Mouse (Mus musculus) gastrocnemius, adult 18-20 months (tissue): ENCODE results near the gene Cib2. TPM values are rescaled to one million over a fixed set of nuclear protein-coding genes. Genes with fewer than 3 reads are reported as not detected.
"Not testable (repeated sequence)": the region's sequence is repeated elsewhere in the genome, so short reads cannot be mapped to it uniquely, and the experiment has no call there.

ENCODE experiments used
- DNase-seq: peaks from one replicate; pipeline ENCODE4 v3.0.0; 2021; ENCODE audit warnings: low spot score
- long read RNA-seq, 2 experiments: library from polyadenylated mRNA; stranded (forward); transcript quantifications; one replicate each; pipeline ENCODE4 v2.0.0; 2021
- total RNA-seq, 2 experiments: library from RNA; stranded (reverse); gene quantifications; 2 replicates each; pipeline ENCODE4 v1.2.3; 2021

Gene Cib2
- total RNA-seq, result 100 to 1,000 TPM; 111 to 121 TPM
- long read RNA-seq, experiment 1, transcript Cib2-201 (6 exons, 1,433 nt), result major isoform, 304 of 344 reads
- long read RNA-seq, experiment 1, partial matches to known transcripts, result 8 of 344 reads
- long read RNA-seq, experiment 1, other reads (novel, unspliced or antisense), result 32 of 344 reads
- long read RNA-seq, experiment 2, transcript Cib2-201 (6 exons, 1,433 nt), result major isoform, 197 of 223 reads
- long read RNA-seq, experiment 2, partial matches to known transcripts, result 10 of 223 reads
- long read RNA-seq, experiment 2, other reads (novel, unspliced or antisense), result 16 of 223 reads

DNA sequence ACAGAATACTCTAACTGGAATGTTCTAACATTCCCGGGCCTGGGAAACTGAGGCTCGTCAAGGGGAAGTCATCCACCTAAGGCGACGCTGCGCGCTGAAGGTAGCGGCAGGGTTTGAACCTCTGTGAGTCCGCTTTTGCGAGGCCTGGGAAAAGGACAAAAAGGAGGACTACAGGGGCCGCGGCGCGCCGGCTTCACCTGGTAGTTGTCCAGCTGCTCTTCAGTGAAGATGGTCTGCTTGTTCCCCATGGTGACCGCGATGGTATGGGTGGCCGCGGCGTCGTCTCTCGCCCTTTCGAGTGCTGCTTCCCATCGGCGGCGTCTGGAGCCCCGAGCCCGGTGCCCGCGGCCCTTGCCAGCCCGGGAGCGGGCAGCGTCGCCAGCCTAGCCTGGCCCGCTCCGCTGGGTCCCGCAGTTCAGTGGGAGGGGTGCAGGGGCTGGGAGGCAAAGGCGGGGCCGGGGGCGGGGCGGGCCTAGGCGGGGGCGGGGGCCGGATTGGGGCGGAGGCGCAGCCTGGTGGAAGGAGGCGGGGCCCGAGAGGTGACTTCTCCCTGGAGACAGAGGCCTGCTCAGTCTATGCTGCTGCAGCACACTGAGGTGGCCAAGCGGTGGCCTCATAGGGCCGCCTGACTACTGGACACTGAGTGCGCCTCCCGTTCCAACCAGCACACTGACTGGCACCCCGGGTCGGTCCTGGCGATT is at the start of gene Cib2:
TSS of gene Cib2 (minus strand) at position 448 of the 701 bp plus-strand sequence.
- DNase-seq, result peak; percentile 89

DNA sequence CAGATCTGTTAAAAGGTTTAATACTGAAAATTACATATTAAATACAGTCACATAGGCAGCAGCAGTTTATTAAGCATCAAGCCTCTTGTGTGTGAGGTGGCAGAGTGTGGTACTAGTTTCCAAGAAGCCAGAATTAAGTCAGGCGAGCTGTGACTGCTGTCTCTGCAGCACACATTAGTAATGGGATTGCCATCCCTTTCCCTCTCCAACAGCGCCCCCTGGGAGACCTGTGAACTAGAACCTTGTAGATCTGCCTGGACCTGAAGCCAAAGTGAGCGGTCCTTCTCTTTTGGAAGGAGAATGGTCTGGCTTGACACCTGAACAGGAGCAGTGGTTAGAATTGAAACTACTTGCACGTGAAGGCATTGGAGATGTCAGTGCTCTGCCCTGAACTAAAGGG is 44.9 kb upstream of the Cib2 start:
- DNase-seq, result peak; percentile 75

DNA sequence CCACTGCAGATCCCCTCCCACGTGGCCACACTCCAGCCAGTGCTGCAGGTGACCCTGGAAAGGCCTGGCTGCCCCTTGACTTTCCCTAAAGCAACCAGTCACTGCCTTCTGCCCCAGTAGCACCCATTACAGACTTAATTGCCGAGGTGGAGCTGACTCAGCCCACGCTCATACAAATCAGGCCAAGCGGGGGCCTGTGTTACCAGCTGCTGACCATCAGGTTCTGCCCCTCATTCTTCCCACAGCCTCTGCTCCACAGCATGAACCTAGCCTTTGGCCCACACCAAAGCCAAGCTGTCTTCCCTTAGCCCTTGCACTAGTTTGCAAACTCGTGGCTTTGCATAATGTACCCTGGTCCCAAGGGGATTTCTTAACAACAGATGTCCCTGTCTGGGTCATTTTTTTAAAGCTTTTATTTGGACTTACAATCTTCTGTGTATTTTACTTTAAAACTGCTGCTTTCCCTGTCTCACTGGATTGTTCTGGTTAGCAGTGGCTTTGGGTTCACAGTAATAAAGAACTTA is 44.2 kb upstream of the Cib2 start:
- DNase-seq, result no peak

DNA sequence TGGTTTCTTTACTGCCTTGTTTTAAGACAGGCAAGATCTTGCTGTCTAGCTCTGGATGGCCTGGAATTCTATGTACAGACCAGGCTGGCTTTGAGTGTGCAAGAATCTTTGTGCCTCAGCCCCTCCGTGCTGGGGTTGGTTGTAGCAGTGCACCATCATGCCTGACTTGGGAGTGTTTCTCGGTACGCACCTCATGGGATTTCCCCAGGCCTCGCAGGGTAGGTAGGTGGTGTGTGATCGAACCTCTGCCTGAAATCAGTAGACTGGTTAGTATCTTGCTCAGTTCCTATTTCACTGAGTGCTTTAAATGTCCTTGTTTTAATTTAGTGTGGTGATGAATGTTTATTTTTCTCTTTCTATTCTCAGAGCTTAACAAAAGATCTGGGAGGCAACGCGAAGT is 42.9 kb upstream of the Cib2 start:
- DNase-seq, result no peak

DNA sequence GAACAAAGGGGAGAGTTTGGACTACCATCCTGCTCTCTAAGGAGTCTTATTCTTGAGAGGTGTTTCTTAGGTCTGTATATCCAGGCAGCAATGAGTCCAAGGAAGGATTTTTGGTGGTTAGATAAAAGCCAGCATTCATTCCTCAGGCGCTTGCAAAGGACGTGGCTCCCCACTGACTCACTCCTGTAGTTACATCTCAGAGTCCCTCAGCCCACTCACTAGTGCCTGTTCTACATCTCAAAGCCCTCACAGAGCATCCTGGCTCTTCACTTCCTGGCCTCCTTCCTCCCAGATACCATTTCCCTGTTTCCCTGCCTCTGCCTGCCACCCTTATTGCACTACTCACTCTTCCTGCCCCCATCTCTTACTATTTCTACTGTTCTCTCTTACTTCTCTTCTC is 42.4 kb upstream of the Cib2 start:
- no peak for DNase-seq

DNA sequence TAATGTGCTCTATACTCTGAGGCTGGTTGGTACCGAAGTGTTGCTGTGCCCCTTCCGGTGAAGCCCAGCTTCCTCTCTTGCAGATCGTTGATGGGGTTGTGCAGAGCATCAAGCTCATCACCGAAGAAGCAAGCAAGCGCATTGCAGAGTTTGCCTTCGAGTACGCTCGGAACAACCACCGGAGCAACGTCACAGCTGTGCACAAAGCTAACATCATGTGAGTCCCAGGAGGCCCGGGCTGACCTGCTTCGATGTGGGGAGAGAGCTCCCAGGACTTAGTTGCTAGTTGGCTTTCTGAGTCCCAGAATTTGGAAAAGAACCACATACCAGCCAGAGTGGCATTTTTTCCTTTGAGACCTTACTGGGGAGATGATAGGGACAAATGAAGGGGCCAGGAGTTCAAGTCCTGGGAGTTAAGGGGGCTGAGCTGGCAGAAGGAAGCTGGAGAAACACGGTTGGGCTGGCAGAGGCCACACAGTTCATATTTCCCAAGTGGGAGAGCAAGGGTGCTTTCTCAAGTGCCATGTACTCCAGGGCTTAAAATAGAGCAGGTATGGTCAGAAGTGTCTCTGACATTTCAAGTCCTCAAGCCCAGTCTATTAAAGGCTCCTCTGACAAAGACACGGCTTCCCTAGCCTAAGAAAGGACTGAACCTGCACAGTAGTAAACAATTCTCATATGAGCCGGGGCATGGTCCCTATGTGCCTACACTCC is 36.9 kb upstream of the Cib2 start:
- peak; percentile 65 for DNase-seq

DNA sequence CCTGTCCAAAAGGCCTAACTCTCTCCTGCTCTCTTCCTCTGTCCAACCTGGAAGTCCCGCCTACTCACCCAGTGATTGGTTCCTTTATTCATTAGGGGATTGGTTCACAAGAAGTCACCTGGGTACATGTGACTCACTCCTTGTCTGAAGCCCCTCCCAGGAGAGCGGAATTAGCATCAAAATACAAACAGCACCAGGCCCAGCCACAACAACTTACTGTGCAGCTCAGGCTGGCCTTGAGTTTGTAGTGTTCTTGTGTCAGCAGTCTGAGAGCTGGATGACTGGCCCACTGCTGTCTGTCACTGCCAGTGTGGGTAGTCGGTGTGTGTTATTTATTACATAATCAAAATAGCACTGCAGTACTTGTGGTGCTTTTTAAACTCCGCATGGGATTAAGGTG is 33.6 kb upstream of the Cib2 start:
- peak; percentile 42 for DNase-seq

DNA sequence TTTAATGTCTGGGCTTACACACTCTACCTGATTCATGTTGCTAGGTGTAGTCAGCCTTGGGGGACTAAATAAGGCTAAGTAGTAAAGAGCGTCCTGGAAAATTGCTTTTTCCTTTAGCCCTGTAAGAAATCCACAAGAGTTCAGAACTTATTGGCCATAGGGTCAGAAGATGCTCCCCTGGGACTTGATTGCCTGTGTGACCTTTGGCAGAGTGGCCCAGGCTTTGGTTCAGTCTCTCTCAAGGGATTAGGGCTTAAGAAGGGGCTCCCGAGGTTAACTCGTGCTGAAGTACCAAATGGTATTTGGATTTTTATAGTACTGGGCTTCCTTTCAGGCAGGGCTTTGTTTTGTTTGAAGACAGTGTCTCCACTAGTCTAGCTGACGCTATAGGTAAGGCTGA is 27.8 kb upstream of the Cib2 start:
- no peak for DNase-seq

DNA sequence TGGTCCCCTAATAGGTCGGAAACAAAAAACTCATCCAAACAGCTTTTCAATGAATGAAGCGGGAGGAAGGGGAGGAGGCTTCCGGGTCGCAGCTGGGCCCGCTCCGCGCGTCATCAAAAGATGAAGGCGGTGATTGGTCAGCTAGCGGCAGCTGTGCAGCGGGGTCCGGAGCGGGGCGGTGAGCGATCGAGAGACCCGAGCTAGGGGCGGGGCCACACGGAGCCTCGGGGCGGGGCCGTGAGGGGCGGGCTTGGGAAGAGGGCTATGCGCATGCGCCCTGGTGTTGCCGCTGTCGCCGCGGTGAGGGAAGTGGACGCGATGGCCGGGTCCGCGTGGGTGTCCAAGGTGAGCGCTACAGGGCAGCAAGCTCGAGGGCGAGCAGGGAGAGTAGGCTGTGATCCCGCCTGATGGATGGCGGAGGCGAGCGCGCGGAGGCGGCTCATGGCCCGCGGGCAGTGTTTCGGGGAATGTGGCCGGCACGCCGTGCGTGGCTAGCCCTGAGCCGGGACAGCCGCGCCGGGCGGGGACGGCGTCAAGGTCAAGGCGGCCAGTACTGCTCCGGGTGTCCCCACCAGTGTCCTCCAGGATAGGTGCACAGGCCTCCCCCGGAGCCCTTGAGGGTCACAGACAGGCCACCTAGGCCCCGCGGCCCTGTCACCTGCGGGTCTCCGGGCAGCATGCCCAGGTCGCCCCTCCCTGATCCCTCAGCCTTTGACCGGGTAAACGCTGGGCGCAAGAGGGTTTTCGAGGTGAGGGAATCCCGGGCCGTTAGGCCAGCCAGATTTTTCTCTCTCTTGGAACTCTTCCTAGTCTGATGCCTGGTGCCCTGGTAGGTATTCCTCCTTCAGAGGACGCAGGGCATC is 26.4 kb upstream of the Cib2 start, which contains the start of gene Idh3a:
TSS of gene Idh3a (plus strand) at position 136 of the 863 bp plus-strand sequence.
- DNase-seq, result peak; percentile 98

DNA sequence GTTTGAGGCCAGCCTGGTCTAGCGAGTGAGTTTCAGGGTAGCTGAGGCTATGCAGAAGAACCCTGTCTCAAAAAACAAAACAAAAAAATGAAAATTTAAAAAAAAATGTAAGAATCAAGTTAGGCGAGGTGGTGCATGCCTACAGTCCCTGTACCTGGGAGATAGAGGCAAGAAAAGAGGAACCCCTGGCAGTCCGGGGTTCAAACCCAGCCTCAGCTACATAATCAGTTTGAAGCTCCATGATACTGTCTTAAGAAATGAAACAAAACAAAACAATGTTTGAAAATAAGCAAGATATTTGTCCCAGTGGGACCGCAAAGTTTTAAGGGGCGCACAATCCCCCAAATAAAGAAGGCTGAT is 25.8 kb upstream of the Cib2 start:
- DNase-seq, result no peak

DNA sequence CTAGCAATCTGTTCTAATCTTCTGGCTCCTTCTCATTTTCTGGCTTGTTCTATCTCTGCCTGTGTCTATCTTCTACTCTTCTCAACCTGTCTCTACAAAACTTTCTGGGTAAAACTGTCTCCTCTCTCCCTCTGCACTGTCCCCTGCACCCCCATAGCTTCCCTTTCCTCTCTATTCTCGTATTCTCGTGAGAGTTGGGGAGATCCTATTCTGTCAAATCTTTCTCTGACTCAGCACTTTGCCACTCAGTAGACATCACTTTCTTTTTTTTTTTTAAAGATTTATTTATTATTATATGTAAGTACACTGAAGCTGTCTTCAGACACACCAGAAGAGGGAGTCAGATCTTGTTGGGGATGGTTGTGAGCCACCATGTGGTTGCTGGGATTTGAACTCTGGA is 24.1 kb upstream of the Cib2 start:
- DNase-seq, result not testable (repeated sequence)

DNA sequence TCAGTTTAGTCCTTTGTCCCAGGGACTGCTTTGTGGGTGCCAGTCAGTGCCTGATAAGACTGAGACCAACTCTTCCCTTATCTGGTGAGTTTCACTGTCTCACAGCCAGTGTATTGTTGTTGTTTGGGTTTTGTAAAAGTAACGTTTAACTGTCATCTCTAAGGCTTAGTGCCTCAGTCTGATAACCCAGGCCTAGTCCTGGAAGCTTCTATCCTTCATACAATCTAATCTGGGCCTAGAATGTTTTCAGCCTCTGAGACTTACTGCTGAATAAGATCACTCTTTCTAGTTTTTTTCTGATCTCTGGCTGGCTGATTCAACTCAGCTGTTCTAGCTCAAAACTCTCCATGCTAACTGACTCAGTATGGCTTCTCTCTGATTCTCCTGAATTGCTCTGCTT is 23.7 kb upstream of the Cib2 start:
- DNase-seq, result no peak

DNA sequence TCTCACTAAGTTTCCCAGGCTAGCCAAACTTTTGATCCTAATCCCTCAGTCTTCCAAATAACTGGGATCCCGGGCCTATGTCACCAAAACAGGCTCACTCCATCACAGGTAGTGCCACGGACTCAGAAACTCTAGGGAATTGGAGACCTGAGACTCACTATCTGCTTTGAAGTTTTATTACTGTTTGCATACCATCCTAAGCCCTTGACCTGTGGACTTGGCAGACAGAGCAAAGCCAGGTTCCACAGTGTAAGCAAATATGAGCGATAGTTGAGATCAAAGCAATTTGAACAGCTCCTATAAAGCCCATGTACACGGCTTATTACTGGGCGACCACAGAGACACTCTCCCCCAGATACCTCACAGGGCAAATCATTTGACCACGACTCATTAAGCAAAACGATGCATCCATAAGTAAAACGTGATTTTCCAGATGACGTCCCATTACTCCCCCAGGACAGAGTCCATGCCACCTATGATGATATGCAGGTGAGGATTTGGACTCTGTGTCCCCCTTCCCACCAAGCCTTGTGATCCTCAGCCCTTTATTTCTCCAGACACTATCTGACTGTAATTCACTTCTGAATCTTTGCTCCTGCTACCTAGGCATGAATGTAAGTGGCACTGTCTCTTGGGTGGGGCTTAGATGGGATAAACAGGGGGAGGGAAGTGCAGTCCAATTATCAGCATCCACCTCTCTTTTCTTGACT is 11.3 kb upstream of the Cib2 start:
- DNase-seq, result no peak

DNA sequence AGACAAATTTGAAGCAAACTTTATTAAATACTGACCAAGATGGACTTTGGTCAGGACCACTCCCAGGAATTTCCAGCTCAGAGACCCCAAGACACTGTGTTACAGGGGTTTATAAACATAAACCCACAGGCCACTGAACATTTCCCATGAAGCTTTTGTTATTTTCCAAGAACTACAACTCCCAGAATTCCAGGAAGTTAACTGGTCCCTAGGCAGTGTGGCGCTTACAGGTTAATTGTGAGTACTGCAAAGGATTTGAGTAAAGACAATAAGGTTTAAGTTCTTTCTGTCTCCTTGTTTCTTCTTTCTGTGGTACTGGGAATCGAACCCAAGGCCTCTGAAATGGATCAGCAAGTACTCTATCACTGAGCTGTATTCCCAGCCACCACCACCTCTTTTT is 8.7 kb upstream of the Cib2 start:
- no peak for DNase-seq

DNA sequence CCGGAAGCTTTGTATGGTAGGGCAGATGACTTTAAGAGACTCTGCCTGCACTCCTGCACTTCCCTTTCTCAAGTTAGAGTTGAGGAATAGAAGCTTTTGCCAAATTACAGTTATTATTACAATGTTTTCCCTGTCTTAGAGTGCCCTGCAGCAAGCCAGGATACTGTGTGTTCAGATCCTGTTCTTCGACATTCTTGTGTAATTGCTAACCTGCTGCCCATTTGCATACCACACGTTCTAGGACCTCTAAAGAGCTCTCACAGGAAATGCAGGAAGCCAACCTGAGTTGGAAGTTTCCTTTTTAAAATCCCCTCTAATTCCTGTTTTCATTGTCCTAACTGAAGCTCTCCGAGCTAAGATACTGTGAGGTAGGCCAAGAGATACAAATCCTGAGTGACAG is 6.9 kb upstream of the Cib2 start:
- DNase-seq, result no peak

DNA sequence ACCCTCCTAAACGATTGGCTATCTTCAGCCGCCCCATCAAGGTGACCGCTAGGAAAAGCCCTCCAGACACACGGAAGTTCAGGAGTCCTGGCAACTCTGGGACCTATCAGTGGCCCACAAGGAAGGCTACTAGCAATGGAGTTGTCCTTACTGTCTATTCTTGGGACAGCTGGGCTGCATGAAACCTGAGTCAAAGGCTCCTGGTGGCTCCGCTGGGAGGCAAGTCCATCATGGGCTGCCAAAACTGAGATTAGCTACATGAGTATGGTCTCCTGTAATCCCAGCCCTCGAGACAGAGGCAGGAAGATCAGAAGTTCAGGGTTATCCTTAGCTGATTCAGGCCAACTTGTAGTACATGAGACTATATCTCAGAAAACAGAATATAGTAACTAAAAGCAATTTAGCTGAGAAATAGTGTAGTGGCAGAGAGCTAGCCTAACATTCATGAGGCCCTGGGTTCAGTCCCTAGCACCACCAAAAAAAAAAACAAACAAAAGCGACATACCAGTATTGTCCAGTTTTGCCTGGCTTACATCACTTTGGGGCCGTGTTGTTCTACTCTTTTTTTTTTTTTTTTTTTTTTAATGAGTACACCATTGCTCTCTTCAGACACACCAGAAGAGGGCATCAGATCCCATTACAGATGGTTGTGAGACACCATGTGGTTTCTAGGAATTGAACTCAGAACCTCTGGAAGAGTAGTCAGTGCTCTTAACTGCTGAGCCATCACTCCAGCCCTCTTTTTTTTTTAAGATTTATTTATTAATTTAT is 998 bp upstream of the Cib2 start:
- peak; percentile 60 for DNase-seq

DNA sequence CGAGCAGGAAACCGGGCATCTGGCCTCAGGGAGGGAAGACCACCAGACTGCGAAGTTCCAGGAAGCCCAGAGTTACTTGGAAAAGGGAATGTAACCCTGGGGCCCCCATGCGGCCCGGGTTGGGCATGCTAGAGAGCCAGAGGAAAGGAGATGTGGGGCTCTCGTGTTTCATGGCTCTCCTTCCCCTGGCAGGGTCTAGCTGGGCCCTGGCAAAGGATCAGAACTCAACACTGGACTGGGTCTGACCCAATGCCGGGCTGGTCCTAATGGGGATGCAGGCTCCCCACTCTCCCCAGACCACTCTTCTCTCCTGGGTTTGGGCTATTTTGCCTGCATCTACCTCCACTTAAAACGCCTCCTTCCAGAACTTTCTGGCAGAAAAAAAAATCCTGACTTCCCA is 1.3 kb downstream of the Cib2 start:
- peak; percentile 63 for DNase-seq

DNA sequence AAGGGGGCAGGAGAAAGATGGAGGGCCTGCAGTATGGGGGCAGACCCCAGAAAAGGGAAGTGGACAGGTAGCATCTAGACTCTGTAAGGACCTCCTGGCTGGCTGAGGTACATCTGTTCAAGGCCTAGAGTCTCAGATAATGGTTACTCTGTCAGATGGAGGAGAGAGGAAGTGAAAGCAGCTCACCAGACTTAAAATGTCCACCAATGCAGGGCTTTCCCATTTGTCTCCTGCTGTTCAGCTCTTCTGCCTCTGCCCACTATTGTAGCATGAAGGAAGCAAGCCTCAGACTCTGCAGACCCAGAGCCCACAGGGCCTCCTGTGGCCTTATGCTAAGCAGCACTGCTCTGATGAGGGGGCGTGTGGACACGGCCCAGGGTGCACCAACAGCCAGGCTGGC is 5.0 kb downstream of the Cib2 start:
- no peak for DNase-seq

DNA sequence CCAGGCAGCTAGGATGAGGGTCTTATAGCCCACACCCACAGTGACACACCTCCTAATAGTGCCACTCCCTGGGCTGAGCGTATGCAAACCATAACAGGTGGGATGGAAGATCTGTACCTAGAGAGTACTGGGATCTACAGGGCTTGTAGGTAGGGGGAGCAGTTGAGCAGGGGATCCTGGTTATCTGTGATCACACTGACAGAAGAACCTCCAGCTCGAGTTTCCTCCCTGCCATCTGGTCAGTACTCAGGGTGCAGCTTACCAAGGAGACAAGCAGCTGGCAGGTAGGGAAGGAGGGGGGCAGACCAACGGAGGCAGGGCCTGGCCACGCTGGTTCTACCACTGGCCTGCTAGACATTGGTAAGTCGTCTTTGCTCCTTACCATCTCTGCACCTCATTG is 7.6 kb downstream of the Cib2 start:
- peak; percentile 71 for DNase-seq

DNA sequence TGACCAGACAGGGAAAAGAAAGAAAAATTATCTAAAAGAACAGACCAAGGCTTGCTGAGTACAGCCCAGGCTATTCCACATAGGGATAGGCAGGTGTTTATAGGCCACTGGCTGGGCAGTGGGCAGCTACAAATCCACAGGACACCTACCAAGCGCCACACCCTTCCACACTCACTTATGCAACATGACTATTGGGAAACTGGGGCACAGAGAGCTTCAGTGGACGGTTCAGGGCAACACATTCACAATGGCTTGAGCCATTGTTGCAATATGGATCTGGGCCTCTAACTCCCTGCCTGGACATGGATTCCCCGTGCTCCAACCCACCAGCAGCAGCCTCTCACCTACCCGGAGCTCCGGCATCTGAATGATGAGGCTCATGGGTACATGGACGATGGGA is 10.6 kb downstream of the Cib2 start:
- DNase-seq, result no peak
